Mouse (Mus musculus) cerebellum, adult 18-20 months (tissue): ENCODE measurements around the gene Ppp1r12a.
"Not testable (repeated sequence)": the region's sequence is repeated elsewhere in the genome, so short reads cannot be mapped to it uniquely, and the experiment has no call there.

Source experiments
- DNase-seq, 2 experiments: peaks; one replicate each; pipeline ENCODE4 v3.0.0; 2021

The Ppp1r12a gene

GRCm38 (mm10) chr10:108202126-108202525, 40.1 kb downstream of the Ppp1r12a start:
- DNase-seq: no peak

- no peak for DNase-seq
These were observed 41.4 kb downstream of the Ppp1r12a start for GRCm38 (mm10) chr10:108203440-108203839.

- no peak for DNase-seq
These were observed 47.4 kb downstream of the Ppp1r12a start for GRCm38 (mm10) chr10:108209396-108209795.

- DNase-seq: no peak
These were observed 62.4 kb downstream of the Ppp1r12a start for GRCm38 (mm10) chr10:108224413-108224812.

GRCm38 (mm10) chr10:108237049-108237448, 75.1 kb downstream of the Ppp1r12a start:
- DNase-seq: no peak

- no peak for DNase-seq
These were observed 77.1 kb downstream of the Ppp1r12a start for GRCm38 (mm10) chr10:108239061-108239460.

- DNase-seq: no peak
These were observed 88.7 kb downstream of the Ppp1r12a start for GRCm38 (mm10) chr10:108250710-108251109.

- DNase-seq: no peak
These were observed 89.2 kb downstream of the Ppp1r12a start for GRCm38 (mm10) chr10:108251181-108251580.

GRCm38 (mm10) chr10:108255812-108256376, 93.9 kb downstream of the Ppp1r12a start:
- no peak for DNase-seq

- DNase-seq: no peak
These were observed 98.9 kb downstream of the Ppp1r12a start for GRCm38 (mm10) chr10:108260931-108261330.

- DNase-seq: no peak
These were observed 102.6 kb downstream of the Ppp1r12a start for GRCm38 (mm10) chr10:108264641-108265040.

GRCm38 (mm10) chr10:108271201-108271600, 109.2 kb downstream of the Ppp1r12a start:
- no peak for DNase-seq

- no peak for DNase-seq
These were observed 114.7 kb downstream of the Ppp1r12a start for GRCm38 (mm10) chr10:108276678-108277077.

GRCm38 (mm10) chr10:108277198-108277597, 115.2 kb downstream of the Ppp1r12a start:
- DNase-seq: no peak

GRCm38 (mm10) chr10:108281099-108281498, 119.1 kb downstream of the Ppp1r12a start:
- DNase-seq: not testable (repeated sequence)

- no peak for DNase-seq
These were observed 120.4 kb downstream of the Ppp1r12a start for GRCm38 (mm10) chr10:108282351-108282750.

GRCm38 (mm10) chr10:108283418-108283817, 121.4 kb downstream of the Ppp1r12a start:
- DNase-seq: no peak

GRCm38 (mm10) chr10:108283837-108284236, 121.8 kb downstream of the Ppp1r12a start:
- DNase-seq: no peak

- DNase-seq: no peak
These were observed 122.5 kb downstream of the Ppp1r12a start for GRCm38 (mm10) chr10:108284445-108284844.

GRCm38 (mm10) chr10:108284977-108285376, 123.0 kb downstream of the Ppp1r12a start:
- DNase-seq: no peak

GRCm38 (mm10) chr10:108286658-108287437, 124.9 kb downstream of the Ppp1r12a start:
- no peak for DNase-seq

- DNase-seq: no peak
These were observed 125.4 kb downstream of the Ppp1r12a start for GRCm38 (mm10) chr10:108287438-108287801.

- DNase-seq: no peak
These were observed 128.1 kb downstream of the Ppp1r12a start for GRCm38 (mm10) chr10:108290046-108290445.

- no peak for DNase-seq
These were observed 129.9 kb downstream of the Ppp1r12a start for GRCm38 (mm10) chr10:108291688-108292471.
